Mouse (Mus musculus): ENCODE measurements around the gene Wasf2.

DNA sequence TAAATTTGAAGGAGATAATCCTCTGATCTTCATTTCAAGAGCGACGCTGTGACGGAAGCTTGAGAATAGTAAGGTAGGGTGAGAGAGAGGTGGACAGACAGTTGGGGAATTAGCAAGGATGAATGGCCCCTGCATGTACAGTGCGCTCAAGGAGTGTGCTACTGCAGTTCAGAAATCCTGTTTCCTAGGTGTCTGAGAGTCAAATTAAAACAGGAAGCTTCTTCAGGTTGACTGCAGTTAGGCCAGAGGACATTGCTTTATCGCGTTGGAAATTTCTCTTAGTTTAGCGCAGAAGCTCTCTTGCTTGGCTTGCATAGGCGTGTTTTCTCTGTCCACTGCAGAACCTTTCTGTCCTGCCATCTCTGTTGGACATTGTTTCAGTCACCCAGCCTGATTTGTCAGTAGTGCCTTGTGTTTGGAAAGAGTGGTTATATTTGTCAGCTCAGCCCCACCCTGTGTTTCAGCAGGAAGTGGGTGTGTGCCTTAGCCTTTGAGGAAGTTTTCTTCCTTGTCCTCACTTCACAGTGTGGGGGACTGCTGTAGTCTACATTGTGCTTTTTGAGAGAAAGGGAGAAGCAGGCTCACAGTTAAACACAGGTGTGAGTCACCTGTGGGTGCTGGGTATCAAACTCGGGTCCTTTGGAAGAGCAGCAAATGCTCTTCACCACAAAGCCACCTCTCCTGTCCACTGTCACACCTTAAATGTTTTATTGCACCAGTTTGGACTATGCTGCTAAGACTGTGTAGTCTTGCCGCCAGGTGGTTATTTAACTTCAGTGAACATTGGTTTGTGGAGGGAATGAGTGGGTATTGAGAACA is 39.1 kb downstream of the Wasf2 start:
- TF ChIP-seq POLR2A (IDR thresholded peaks at IDR 0.05; ENCODE audit: borderline replicate concordance, low read depth, low read length) (no peak), CTCF (IDR thresholded peaks at IDR 0.05; ENCODE audit: low read depth, low read length) (no peak)
